Mouse (Mus musculus) ES-Bruce4 (cell line): Measurements from ENCODE around the gene Zfp664.

Source experiments
- EP300 ChIP-seq: IDR thresholded peaks from 2 replicates; pipeline ENCODE4 v1.6.1; 2011; ENCODE audit warnings: low read depth, low read length; ENCODE audit not compliant: insufficient read depth
- POLR2A ChIP-seq: IDR thresholded peaks from one replicate; pipeline ENCODE4 v1.8.1; 2011; ENCODE audit warnings: low read length; ENCODE audit not compliant: insufficient read depth

GRCm38 (mm10) chr5:124951333-124951732 is 88.8 kb downstream of the Zfp664 start:
- TF ChIP-seq POLR2A (no peak), EP300 (no peak)
